Mouse (Mus musculus) embryonic facial prominence, embryonic 14.5 days (tissue): ENCODE data around the gene Ncor2. TPM values are rescaled to one million over a fixed set of nuclear protein-coding genes. Genes with fewer than 3 reads are reported as not detected.

ENCODE experiments used
- ATAC-seq: fragments of 200-750 bp; cut with Nextera tagmentation; 2 replicates; pipeline ENCODE4 v1.8.0; 2017; ENCODE audit warnings: low read depth, moderate number of reproducible peaks, moderate TSS enrichment
- DNase-seq: peaks from one replicate; pipeline ENCODE4 v3.0.0-alpha.2; 2015; ENCODE audit warnings: low spot score
- H3K27ac ChIP-seq: fragments of 300-500 bp; sonication (generic); replicated peaks from 2 replicates; pipeline ENCODE4 v1.5.1; 2014; ENCODE audit warnings: low read depth, mild to moderate bottlenecking, low read length, moderate library complexity
- H3K27me3 ChIP-seq: fragments of 300-500 bp; sonication (generic); replicated peaks from 2 replicates; pipeline ENCODE4 v1.6.1; 2014; ENCODE audit warnings: low read length; ENCODE audit not compliant: control insufficient read depth, insufficient read depth
- H3K36me3 ChIP-seq: fragments of 300-500 bp; sonication (generic); 2 replicates; pipeline ENCODE4 v1.6.1; 2014; ENCODE audit warnings: low read length, mixed read lengths; ENCODE audit not compliant: control insufficient read depth, insufficient read depth
- H3K4me1 ChIP-seq: fragments of 300-500 bp; sonication (generic); 2 replicates; pipeline ENCODE4 v1.6.1; 2014; ENCODE audit warnings: antibody characterized with exemption, low read length; ENCODE audit not compliant: control insufficient read depth, insufficient read depth
- H3K4me2 ChIP-seq: fragments of 300-500 bp; sonication (generic); 2 replicates; pipeline ENCODE4 v1.6.1; 2014; ENCODE audit warnings: low read depth, mild to moderate bottlenecking, low read length, moderate library complexity, mixed read lengths
- H3K4me3 ChIP-seq: fragments of 300-500 bp; sonication (generic); 2 replicates; pipeline ENCODE4 v1.5.1; 2014; ENCODE audit warnings: low read depth, mild to moderate bottlenecking, low read length
- H3K9ac ChIP-seq: fragments of 300-500 bp; sonication (generic); 2 replicates; pipeline ENCODE4 v1.6.1; 2014; ENCODE audit warnings: low read depth, mild to moderate bottlenecking, low read length, moderate library complexity, mixed read lengths
- H3K9me3 ChIP-seq: fragments of 300-500 bp; sonication (generic); 2 replicates; pipeline ENCODE4 v1.6.1; 2016; ENCODE audit warnings: low read length; ENCODE audit not compliant: control insufficient read depth
- WGBS: fragments of 180-500 bp; shearing (Covaris S2); extraction: QIAGEN DNeasy Blood & Tissue Kit; methylation state at CpG from one replicate; pipeline ENCODE4 v1.1.7; 2014; 5-methylcytosine and 5-hydroxymethylcytosine counted together
- polyA plus RNA-seq: library from polyadenylated mRNA; unstranded; fragments of >200 nt; fragmentation: Nextera tagmentation; extraction: Ambion mirVana; gene quantifications from 2 replicates; pipeline ENCODE4 v1.2.1, GENCODE M21; 2014

Gene Ncor2
- polyA plus RNA-seq, 1 experiment from 2014 or later: 37.3 TPM

DNA sequence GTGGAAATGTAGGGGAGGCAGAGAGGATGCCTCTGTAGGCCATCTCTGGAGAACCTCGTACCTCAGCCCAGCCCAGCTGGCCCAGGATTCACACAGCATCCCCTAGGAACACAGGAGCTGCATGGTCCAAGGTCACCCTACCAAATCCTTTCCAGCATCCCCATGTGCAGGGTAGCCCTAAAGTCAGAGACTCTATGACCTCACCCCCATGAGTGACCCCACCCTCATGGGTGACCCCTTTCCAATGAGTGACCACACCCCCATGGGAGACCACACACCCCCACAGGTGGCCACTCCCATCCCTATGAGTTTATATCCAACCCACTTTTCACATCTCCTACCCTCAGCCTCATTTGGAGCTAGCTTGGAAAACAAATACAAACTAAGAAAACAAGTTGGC, 51.1 kb downstream of the Ncor2 start:
- no peak for ATAC-seq
- 63% methylated on average over 1 of the region's 1 CpGs for WGBS
- no peak overlapping the region for H3K4me3 ChIP-seq

DNA sequence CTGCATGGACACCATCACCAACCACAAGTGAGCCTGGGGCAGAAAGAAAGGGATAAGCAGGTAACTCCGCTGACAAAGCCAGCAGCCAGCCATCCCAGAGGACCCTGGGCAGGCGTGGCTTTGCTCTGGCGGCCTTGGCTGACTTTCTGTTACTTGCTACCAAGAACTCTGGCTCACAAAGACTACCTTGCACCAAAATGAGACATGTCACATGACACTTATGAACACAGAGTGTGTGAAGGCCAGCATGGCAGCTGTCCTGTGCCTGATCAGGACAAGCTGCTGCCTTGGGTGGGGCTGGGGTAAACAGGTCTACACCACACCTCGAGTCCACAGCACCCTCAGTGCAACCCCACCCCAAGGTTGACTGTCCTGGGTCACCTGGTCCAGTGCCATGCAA, 51.6 kb downstream of the Ncor2 start:
- H3K4me3 ChIP-seq: no peak overlapping the region
- WGBS: 81% methylated on average over 4 of the region's 4 CpGs
- DNase-seq: no peak
- no peaks in the 10 kb centered on the region for H3K9me3 ChIP-seq
- H3K27me3 ChIP-seq: no peaks in the 10 kb centered on the region
- peaks cover 13% of the 10 kb centered on the region; the same call in 1 of the 2 replicates for H3K36me3 ChIP-seq
- H3K27ac ChIP-seq: no peak overlapping the region
- no peak for ATAC-seq
- peaks cover 33% of the 10 kb centered on the region for H3K4me1 ChIP-seq
- H3K9ac ChIP-seq: no peak overlapping the region
- H3K4me2 ChIP-seq: no peak overlapping the region

More for the DNA sequence above, 51.1 kb downstream of the Ncor2 start:
- Histone ChIP-seq H3K9me3 (no peaks in the 10 kb centered on the region), H3K27me3 (no peaks in the 10 kb centered on the region), H3K27ac (no peak overlapping the region), H3K4me2 (no peak overlapping the region), H3K9ac (no peak overlapping the region), H3K4me1 (peaks cover 33% of the 10 kb centered on the region), H3K36me3 (peaks cover 10% of the 10 kb centered on the region; the same call in 1 of the 2 replicates)
- DNase-seq: no peak

DNA sequence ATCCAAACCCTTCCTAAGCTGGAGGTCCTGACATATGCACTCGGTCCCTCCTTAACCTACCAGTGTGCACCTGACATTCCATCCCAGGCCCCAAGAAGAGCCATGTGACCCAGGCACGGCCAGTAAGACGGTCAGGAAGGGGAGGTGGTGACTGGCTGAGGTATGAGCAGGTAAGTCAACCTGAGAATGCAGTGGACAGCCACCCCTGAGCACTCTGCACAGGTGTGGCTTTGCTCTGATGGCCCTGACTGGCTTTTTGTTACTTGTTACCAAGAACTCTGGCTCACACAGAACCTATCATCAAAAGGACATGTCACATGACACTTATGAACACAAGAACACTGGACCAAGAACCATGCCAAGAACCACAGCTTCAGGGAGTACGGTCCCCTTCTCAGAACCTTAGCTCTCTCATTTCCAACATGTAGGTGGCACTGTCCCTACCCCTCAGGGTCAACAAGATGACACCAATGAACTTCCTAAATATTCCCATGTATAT, 53.0 kb downstream of the Ncor2 start:
- no peak overlapping the region for H3K4me2 ChIP-seq
- H3K9ac ChIP-seq: no peak overlapping the region
- no peaks in the 10 kb centered on the region for H3K9me3 ChIP-seq
- WGBS: 80% methylated on average over 4 of the region's 4 CpGs
- H3K4me1 ChIP-seq: peaks cover 19% of the 10 kb centered on the region
- H3K36me3 ChIP-seq: peaks cover 25% of the 10 kb centered on the region; the same call in 1 of the 2 replicates
- no peaks in the 10 kb centered on the region for H3K27me3 ChIP-seq
- no peak overlapping the region for H3K4me3 ChIP-seq
- DNase-seq: no peak
- no peak overlapping the region for H3K27ac ChIP-seq
- no peak for ATAC-seq

DNA sequence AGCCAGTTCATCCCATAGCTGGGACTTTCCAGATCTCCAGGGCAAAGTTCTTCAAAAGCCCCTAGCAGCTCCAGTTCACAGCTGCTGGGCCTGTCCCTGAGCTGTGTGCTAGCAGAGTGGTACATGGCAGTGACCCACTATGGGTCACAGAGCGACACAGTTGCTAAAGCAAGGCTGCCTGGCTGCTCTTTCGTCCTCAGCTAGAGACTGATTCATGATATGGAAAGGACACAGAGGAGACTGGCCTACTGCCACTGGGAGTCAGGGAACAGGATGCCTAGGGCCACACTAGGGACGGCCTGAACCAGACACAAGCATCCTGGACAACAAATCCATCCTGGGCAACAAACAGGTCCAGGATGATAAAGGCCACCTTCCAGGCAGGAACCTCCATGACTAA, 53.8 kb downstream of the Ncor2 start:
- Histone ChIP-seq H3K27ac (no peak overlapping the region), H3K4me3 (no peak overlapping the region), H3K9ac (no peak overlapping the region), H3K27me3 (no peaks in the 10 kb centered on the region), H3K9me3 (no peaks in the 10 kb centered on the region), H3K4me2 (no peak overlapping the region), H3K36me3 (peaks cover 31% of the 10 kb centered on the region; the same call in 1 of the 2 replicates), H3K4me1 (peaks cover 11% of the 10 kb centered on the region)
- DNase-seq: no peak
- no peak for ATAC-seq
- 81% methylated on average over 3 of the region's 3 CpGs for WGBS

DNA sequence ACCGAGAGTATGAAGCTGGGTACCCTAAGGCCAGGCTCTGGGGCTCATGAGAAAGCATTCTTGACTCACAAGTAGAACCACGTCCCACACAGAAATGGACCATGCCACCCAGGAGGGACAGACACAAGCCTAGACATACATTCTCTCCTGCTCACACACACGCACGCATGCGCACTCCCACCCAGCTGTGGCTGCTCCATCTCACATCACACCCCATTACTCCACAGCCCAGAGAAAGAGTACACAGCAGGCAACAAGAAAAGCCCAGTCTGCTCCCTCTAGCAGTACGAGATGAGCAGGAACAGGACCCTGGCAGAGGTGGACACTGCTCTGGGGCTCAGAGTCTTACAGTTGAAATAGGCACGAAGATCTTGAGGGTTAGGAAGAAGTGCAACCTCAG, 55.0 kb downstream of the Ncor2 start:
- no peak for ATAC-seq
- peaks cover 43% of the 10 kb centered on the region for H3K36me3 ChIP-seq
- 83% methylated on average over 7 of the region's 7 CpGs for WGBS
- no peaks in the 10 kb centered on the region for H3K9me3 ChIP-seq
- no peaks in the 10 kb centered on the region for H3K27me3 ChIP-seq
- H3K4me3 ChIP-seq: no peak overlapping the region
- H3K9ac ChIP-seq: no peak overlapping the region
- H3K4me2 ChIP-seq: no peak overlapping the region
- H3K27ac ChIP-seq: no peak overlapping the region
- DNase-seq: no peak
- peaks cover 11% of the 10 kb centered on the region; the same call in 1 of the 2 replicates for H3K4me1 ChIP-seq

DNA sequence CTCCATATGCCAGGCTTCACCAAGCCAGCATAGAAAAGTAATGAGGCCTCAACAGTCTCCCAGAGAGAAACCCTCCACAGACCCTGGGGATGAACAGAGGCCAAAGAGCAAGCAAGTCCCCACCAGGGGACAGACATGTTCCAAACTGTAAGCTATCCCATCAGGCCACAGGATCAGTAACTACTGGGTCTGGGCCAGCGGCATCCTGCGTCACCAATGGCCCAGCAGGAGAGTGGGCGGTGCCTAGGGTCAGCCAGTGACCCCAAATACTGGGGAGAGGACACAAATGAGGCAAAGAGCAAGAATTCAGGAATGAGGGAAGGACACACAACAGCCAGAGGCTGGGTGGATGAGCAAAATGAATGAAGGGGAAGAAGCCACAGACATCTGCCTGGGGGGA, 55.8 kb downstream of the Ncor2 start:
- Histone ChIP-seq H3K4me2 (no peak overlapping the region), H3K27me3 (no peaks in the 10 kb centered on the region), H3K4me3 (no peak overlapping the region), H3K27ac (no peak overlapping the region; the same call in 1 of the 2 replicates), H3K9me3 (no peaks in the 10 kb centered on the region), H3K36me3 (peaks cover 51% of the 10 kb centered on the region), H3K4me1 (peaks cover 4% of the 10 kb centered on the region; the same call in 1 of the 2 replicates), H3K9ac (no peak overlapping the region)
- DNase-seq (no peak), ATAC-seq (no peak)
- 54% methylated on average over 3 of the region's 3 CpGs for WGBS

DNA sequence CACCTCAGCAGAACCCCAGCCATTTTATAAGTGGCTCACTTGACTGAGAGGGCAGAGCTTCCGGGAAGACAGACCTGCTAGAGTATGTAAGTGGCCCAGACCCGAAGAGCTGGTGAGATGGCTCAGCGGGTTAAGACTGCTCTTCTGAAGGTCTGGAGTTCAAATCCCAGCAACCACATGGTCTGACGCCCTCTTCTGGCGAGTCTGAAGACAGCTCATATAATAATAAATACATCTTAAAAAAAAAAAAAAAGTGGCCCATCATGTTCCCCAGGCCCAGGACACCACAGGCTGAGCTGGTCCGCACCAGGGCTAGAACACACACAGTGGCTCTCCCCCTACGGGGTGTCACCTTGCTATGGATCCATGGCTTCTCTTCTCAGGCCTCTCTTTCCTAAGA, 56.5 kb downstream of the Ncor2 start:
- Histone ChIP-seq H3K9ac (no peak overlapping the region), H3K4me2 (no peak overlapping the region), H3K36me3 (peaks cover 57% of the 10 kb centered on the region), H3K4me3 (no peak overlapping the region), H3K27ac (no peak overlapping the region), H3K27me3 (no peaks in the 10 kb centered on the region), H3K9me3 (no peaks in the 10 kb centered on the region), H3K4me1 (peaks cover 4% of the 10 kb centered on the region; the same call in 1 of the 2 replicates)
- ATAC-seq (no peak), DNase-seq (no peak)
- WGBS: 74% methylated on average over 7 of the region's 7 CpGs

DNA sequence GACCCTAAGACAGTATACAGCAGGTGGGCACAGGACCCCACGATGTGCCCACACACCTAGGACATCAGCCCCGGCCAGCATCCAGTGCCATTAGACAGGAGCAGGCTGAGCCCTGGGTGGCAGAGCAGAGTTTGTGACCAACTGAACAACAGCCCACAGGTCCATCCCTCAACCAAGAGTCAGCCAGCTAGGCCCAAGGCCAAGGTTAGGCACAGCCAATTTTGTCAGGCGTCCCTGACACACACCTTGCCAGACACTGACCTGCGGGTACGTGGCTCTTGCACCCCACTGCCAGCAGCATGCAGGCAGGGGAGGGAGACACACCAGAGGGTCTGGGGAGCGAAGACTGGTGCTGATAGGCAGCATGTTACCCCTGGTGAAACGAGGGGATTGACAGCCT, 57.0 kb downstream of the Ncor2 start:
- Histone ChIP-seq H3K4me3 (no peak overlapping the region), H3K27ac (no peak overlapping the region; the same call in 1 of the 2 replicates), H3K9ac (no peak overlapping the region), H3K4me2 (no peak overlapping the region), H3K9me3 (no peaks in the 10 kb centered on the region), H3K27me3 (no peaks in the 10 kb centered on the region), H3K36me3 (peaks cover 62% of the 10 kb centered on the region), H3K4me1 (peaks cover 4% of the 10 kb centered on the region; the same call in 1 of the 2 replicates)
- WGBS: 88% methylated on average over 7 of the region's 7 CpGs
- no peak for ATAC-seq
- no peak for DNase-seq
